Mouse (Mus musculus): ENCODE results near the gene Avl9. TPM values are rescaled to one million over a fixed set of nuclear protein-coding genes. Genes with fewer than 3 reads are reported as not detected.

The Avl9 gene
- total and polyA plus RNA-seq, 2 experiments from 2014 or later, result 4.0 to 5.3 TPM

- no peaks in the 10 kb centered on the region for H3K27me3 ChIP-seq (ENCODE audit: control insufficient read depth, insufficient read depth, low read length)
- H3K9ac ChIP-seq (replicated peaks; ENCODE audit: low read depth, low read length), result no peak overlapping the region
- no peak overlapping the region for H3K4me3 ChIP-seq (ENCODE audit: low read depth, low read length)
- no peaks in the 10 kb centered on the region for H3K9me3 ChIP-seq (replicated peaks; ENCODE audit: control insufficient read depth, low read length)
- H3K27ac ChIP-seq (ENCODE audit: low read depth), result no peak overlapping the region
- no peak for TF ChIP-seq EP300 (IDR thresholded peaks at IDR 0.05; ENCODE audit: low read depth)
- no peak for TF ChIP-seq CTCF (IDR thresholded peaks at IDR 0.05; ENCODE audit: low read depth)
- peaks cover 53% of the 10 kb centered on the region for H3K36me3 ChIP-seq (replicated peaks; ENCODE audit: control insufficient read depth, insufficient read depth, low read length)
- no peak for ATAC-seq (ENCODE audit: insufficient read depth, low read depth)
- H3K4me2 ChIP-seq (ENCODE audit: low read depth, low read length), result no peak overlapping the region
- H3K4me1 ChIP-seq (ENCODE audit: control insufficient read depth, insufficient read depth), result 0 out of 2 replicates have a peak, but pooled peaks cover 7% of the 10 kb centered on the region
- WGBS, result 92% methylated on average over 5 of the region's 5 CpGs
- no peak for DNase-seq (ENCODE audit: low spot score)
Measured at GRCm38 (mm10) chr6:56779636-56780035, 64.9 kb downstream of the Avl9 start.

DNA sequence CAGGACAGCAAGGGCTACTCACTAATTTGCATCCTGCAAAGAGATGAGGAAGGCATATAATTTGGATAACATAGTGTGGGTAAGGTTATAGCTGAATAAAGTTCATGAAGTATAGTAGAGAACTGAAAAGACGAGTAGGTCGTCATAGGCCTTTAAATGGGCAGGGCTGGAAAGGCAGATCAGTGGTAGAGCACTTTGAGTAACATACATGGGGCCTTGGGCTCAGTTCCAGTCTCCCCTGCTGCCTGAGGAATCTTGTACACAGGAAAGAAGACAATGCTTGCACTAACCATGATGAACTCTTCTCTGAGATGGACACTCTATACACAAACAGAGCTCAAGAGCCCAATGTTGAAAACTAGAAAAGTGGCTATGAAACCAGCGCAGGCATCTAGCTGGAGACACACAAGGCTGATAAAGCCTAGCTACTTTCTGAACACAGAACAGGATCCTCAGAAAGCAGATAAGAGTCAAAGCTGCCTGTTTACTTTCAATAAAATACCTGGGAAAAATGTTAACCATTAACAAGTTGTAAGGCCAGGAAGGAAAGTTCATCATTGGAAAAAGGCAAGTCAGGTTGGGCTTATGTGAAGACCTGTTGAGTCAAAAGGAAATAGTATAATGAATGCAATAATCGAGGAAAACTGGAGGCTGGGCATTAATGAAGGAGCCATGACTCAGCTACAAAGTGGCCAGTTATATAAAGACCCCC is 69.0 kb downstream of the Avl9 start:
- Histone ChIP-seq H3K9ac (replicated peaks; ENCODE audit: low read depth, low read length) (no peak overlapping the region), H3K4me1 (ENCODE audit: control insufficient read depth, insufficient read depth) (0 out of 2 replicates have a peak, but pooled peaks cover 3% of the 10 kb centered on the region), H3K4me3 (ENCODE audit: low read depth, low read length) (no peak overlapping the region), H3K27ac (ENCODE audit: low read depth) (no peak overlapping the region), H3K9me3 (replicated peaks; ENCODE audit: control insufficient read depth, low read length) (no peaks in the 10 kb centered on the region), H3K4me2 (ENCODE audit: low read depth, low read length) (no peak overlapping the region), H3K27me3 (ENCODE audit: control insufficient read depth, insufficient read depth, low read length) (no peaks in the 10 kb centered on the region), H3K36me3 (replicated peaks; ENCODE audit: control insufficient read depth, insufficient read depth, low read length) (peaks cover 48% of the 10 kb centered on the region)
- DNase-seq (ENCODE audit: low spot score) (no peak), ATAC-seq (ENCODE audit: insufficient read depth, low read depth) (no peak)
- WGBS, result 83% methylated on average over 4 of the region's 4 CpGs
- no peak for TF ChIP-seq CTCF (IDR thresholded peaks at IDR 0.05; ENCODE audit: low read depth)
- TF ChIP-seq EP300 (IDR thresholded peaks at IDR 0.05; ENCODE audit: low read depth), result no peak

DNA sequence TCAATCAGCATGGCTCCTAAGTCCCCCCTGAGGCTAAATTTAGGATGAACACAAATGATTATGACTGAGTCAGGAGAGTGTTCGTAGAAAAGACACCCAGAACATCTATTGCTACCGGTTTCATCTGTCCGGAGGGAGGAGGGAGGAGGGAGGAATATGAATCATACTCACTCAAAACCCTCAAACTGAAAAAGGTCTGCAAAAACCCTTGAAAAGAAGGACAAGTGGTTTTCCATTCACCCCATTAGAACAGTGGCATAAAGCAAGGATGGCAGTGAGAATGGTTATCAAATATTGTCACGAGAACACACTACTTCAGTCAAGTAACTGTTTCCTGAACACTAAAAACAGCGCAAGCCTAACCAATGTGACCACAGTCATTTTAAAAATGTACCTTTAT is 70.4 kb downstream of the Avl9 start:
- Histone ChIP-seq H3K27ac (ENCODE audit: low read depth) (no peak overlapping the region), H3K27me3 (ENCODE audit: control insufficient read depth, insufficient read depth, low read length) (no peaks in the 10 kb centered on the region), H3K4me3 (ENCODE audit: low read depth, low read length) (no peak overlapping the region), H3K4me1 (ENCODE audit: control insufficient read depth, insufficient read depth) (peaks cover 6% of the 10 kb centered on the region; the same call in 1 of the 2 replicates), H3K36me3 (replicated peaks; ENCODE audit: control insufficient read depth, insufficient read depth, low read length) (peaks cover 42% of the 10 kb centered on the region), H3K4me2 (ENCODE audit: low read depth, low read length) (no peak overlapping the region), H3K9ac (replicated peaks; ENCODE audit: low read depth, low read length) (no peak overlapping the region), H3K9me3 (replicated peaks; ENCODE audit: control insufficient read depth, low read length) (no peaks in the 10 kb centered on the region)
- 60% methylated on average over 5 of the region's 5 CpGs for WGBS
- DNase-seq (ENCODE audit: low spot score), result no peak
- no peak for ATAC-seq (ENCODE audit: insufficient read depth, low read depth)
- no peak for TF ChIP-seq CTCF (IDR thresholded peaks at IDR 0.05; ENCODE audit: low read depth)
- TF ChIP-seq EP300 (IDR thresholded peaks at IDR 0.05; ENCODE audit: low read depth), result no peak

- WGBS, result 58% methylated on average over 2 of the region's 2 CpGs
- Histone ChIP-seq H3K9ac (replicated peaks; ENCODE audit: low read depth, low read length) (no peak overlapping the region), H3K27ac (ENCODE audit: low read depth) (no peak overlapping the region), H3K4me2 (ENCODE audit: low read depth, low read length) (no peak overlapping the region), H3K36me3 (replicated peaks; ENCODE audit: control insufficient read depth, insufficient read depth, low read length) (peaks cover 29% of the 10 kb centered on the region), H3K4me1 (ENCODE audit: control insufficient read depth, insufficient read depth) (peaks cover 6% of the 10 kb centered on the region; the same call in 1 of the 2 replicates), H3K9me3 (replicated peaks; ENCODE audit: control insufficient read depth, low read length) (no peaks in the 10 kb centered on the region), H3K27me3 (ENCODE audit: control insufficient read depth, insufficient read depth, low read length) (no peaks in the 10 kb centered on the region), H3K4me3 (ENCODE audit: low read depth, low read length) (no peak overlapping the region)
- DNase-seq (ENCODE audit: low spot score) (no peak), ATAC-seq (ENCODE audit: insufficient read depth, low read depth) (no peak)
- TF ChIP-seq CTCF (IDR thresholded peaks at IDR 0.05; ENCODE audit: low read depth) (no peak), EP300 (IDR thresholded peaks at IDR 0.05; ENCODE audit: low read depth) (no peak)
Measured at GRCm38 (mm10) chr6:56787668-56788067, 73.0 kb downstream of the Avl9 start.

GRCm38 (mm10) chr6:56789336-56789735 is 74.6 kb downstream of the Avl9 start:
- Histone ChIP-seq H3K4me1 (ENCODE audit: control insufficient read depth, insufficient read depth) (peaks cover 15% of the 10 kb centered on the region), H3K9ac (replicated peaks; ENCODE audit: low read depth, low read length) (no peak overlapping the region), H3K27me3 (ENCODE audit: control insufficient read depth, insufficient read depth, low read length) (no peaks in the 10 kb centered on the region), H3K27ac (ENCODE audit: low read depth) (0 out of 2 replicates have a peak overlapping the region, but pooled peaks have one; percentile 7), H3K4me3 (ENCODE audit: low read depth, low read length) (no peak overlapping the region), H3K9me3 (replicated peaks; ENCODE audit: control insufficient read depth, low read length) (no peaks in the 10 kb centered on the region), H3K36me3 (replicated peaks; ENCODE audit: control insufficient read depth, insufficient read depth, low read length) (peaks cover 17% of the 10 kb centered on the region), H3K4me2 (ENCODE audit: low read depth, low read length) (no peak overlapping the region)
- TF ChIP-seq CTCF (IDR thresholded peaks at IDR 0.05; ENCODE audit: low read depth) (no peak), EP300 (IDR thresholded peaks at IDR 0.05; ENCODE audit: low read depth) (no peak)
- DNase-seq (ENCODE audit: low spot score), result no peak
- 24% methylated on average over 3 of the region's 3 CpGs for WGBS
- no peak for ATAC-seq (ENCODE audit: insufficient read depth, low read depth)

GRCm38 (mm10) chr6:56794834-56795233 is 80.1 kb downstream of the Avl9 start:
- WGBS, result 67% methylated on average over 5 of the region's 5 CpGs
- Histone ChIP-seq H3K27me3 (ENCODE audit: control insufficient read depth, insufficient read depth, low read length) (no peaks in the 10 kb centered on the region), H3K27ac (ENCODE audit: low read depth) (no peak overlapping the region), H3K4me1 (ENCODE audit: control insufficient read depth, insufficient read depth) (peaks cover 25% of the 10 kb centered on the region), H3K4me3 (ENCODE audit: low read depth, low read length) (peak overlapping the region; percentile 82), H3K9me3 (replicated peaks; ENCODE audit: control insufficient read depth, low read length) (no peaks in the 10 kb centered on the region), H3K36me3 (replicated peaks; ENCODE audit: control insufficient read depth, insufficient read depth, low read length) (no peaks in the 10 kb centered on the region), H3K9ac (replicated peaks; ENCODE audit: low read depth, low read length) (no peak overlapping the region), H3K4me2 (ENCODE audit: low read depth, low read length) (peak overlapping the region; percentile 85)
- ATAC-seq (ENCODE audit: insufficient read depth, low read depth) (no peak), DNase-seq (ENCODE audit: low spot score) (no peak)
- TF ChIP-seq EP300 (IDR thresholded peaks at IDR 0.05; ENCODE audit: low read depth), result no peak
- TF ChIP-seq CTCF (IDR thresholded peaks at IDR 0.05; ENCODE audit: low read depth), result no peak

All from heart, postnatal 0 days (tissue).